Mouse (Mus musculus): ENCODE results near the gene Wnt10a. TPM values are rescaled to one million over a fixed set of nuclear protein-coding genes. Genes with fewer than 3 reads are reported as not detected.
A peak's percentile ranks its signal among the peaks of the same experiment; 100 is the strongest.
"Not testable (repeated sequence)": the region's sequence is repeated elsewhere in the genome, so short reads cannot be mapped to it uniquely, and the experiment has no call there.

Gene Wnt10a
- polyA plus RNA-seq, 2 experiments from 2014 or later, result 0.13 to 0.48 TPM

- peak; percentile 97 for ATAC-seq
These were observed 25.4 kb downstream of the Wnt10a start for GRCm38 (mm10) chr1:74816612-74817199.

- peak; percentile 51 for ATAC-seq
These were observed 25.9 kb downstream of the Wnt10a start for GRCm38 (mm10) chr1:74817219-74817618.

- no peak for ATAC-seq
These were observed 27.2 kb downstream of the Wnt10a start for GRCm38 (mm10) chr1:74818509-74818908.

- ATAC-seq, result not testable (repeated sequence)
These were observed 32.3 kb downstream of the Wnt10a start for GRCm38 (mm10) chr1:74823598-74823997.

DNA sequence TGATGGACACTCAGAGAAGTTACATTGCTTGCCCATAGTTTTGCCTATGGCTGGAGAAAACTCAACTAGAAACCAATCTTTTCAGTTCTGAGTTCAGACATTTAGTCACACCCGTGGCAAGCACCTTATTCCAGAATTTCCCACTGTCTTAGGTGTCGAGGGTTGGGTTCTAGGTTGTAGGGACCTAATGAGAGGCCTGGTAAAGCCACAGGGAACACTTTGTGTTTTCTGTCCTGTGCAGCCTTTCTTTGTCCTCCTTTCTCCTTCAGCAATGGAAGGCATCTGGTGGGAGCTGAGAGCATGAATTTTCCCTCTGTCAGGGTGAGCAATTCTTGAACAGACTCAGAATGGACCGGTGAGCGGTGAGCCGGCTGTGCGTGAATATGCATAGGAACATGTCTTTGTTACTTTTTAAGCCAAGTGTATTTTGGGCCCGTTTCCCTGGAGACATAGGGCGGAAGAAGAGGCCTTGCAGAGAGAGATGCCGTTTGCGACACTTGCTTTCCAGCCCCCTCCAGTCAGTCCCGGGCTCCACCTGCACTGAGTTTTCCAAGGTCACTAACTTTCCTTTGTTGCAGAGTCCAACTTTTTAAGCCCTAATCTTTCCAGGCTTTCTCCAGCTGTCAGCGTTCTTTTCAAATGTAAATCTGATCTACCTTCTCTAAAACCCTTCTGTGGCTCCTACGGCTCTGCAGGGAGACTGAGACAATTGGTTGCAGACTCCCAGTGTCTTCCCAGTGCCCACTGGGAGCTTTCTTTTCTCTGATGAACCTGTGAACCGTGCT, 33.4 kb downstream of the Wnt10a start:
- no peak for ATAC-seq

DNA sequence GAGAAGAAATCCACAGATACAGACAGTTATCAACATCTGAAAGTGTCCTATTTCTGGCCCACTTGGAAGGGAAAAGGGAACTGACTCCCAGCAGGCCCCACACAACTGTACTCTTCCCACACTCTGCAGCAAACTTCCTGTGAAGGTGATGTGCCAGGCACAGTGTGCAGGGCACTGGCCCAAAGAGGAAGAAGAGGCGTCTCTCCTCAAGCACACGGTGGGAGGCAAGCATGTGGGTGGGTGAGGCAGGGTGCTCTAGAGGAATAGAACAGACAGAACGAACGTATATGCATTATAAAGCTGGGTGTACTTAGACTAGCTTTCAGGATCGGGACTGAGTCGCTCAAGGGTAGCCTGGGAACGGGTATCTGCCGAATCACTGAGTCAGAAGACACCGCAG, 38.7 kb downstream of the Wnt10a start:
- ATAC-seq, result no peak

DNA sequence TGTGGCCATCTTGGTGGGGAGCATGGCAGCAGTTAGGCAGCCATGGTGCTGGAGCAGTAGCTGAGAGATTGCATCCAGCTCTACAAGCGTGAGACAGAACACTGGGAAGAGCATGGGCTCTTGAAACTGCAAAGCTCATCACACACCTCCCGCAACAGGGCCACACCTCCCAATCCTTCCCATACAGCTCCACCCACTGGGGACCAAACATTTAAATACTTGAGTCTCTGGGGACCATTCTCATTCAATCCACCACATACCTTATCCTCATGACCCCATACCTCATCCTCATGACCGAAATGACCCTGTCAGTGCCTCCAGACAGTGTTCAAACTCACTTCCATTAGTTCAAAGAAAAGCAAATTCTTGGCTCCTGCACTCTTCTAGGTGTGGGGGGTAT, 41.9 kb downstream of the Wnt10a start:
- no peak for ATAC-seq

GRCm38 (mm10) chr1:74843090-74843489, 51.8 kb downstream of the Wnt10a start:
- no peak for ATAC-seq

GRCm38 (mm10) chr1:74846341-74846740, 55.0 kb downstream of the Wnt10a start:
- no peak for ATAC-seq

- no peak for ATAC-seq
These were observed 57.6 kb downstream of the Wnt10a start for GRCm38 (mm10) chr1:74848946-74849345.

DNA sequence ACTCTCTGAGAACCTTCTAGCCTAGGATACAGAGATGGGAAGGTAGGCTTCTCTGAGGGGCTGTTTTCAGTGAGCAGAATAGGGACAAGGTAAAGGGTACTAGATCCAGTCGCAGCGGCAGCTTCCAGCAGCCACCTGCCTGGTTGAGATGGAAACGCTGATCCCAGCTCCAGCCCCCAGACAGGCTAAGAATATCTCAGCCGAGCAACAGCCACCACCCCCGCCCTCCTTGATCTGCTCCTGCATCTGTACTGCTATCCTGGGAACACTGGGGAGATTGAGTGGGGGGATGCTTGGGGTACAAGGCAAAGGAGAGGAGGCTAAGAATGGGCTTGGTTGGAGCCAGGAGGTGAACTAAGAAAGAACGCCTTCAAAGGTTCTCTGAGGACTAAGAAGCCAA, 58.9 kb downstream of the Wnt10a start:
- ATAC-seq, result no peak

- no peak for ATAC-seq
These were observed 59.9 kb downstream of the Wnt10a start for GRCm38 (mm10) chr1:74851001-74851775.

Other genes starting within 250 kb of the Wnt10a start
- gene Plcd4, start 248.6 kb upstream of the Wnt10a start, polyA plus RNA-seq (2017; shearing (Covaris generic)), result 1 to 10 TPM; 1.7 to 2.2 TPM
- 10 to 100 TPM; 30.4 to 38.5 TPM for gene Usp37, start 247.2 kb upstream of the Wnt10a start, polyA plus RNA-seq (2017; shearing (Covaris generic))
- gene Zfp142, start 203.3 kb upstream of the Wnt10a start, polyA plus RNA-seq (2017; shearing (Covaris generic)), result 10 to 100 TPM in 1 of 2 experiments, 1 to 10 TPM in 1; 7.2 to 16.2 TPM
- 10 to 100 TPM; 16.0 to 18.4 TPM for gene Bcs1l, start 203.2 kb upstream of the Wnt10a start, polyA plus RNA-seq (2017; shearing (Covaris generic))
- gene Rnf25, start 190.1 kb upstream of the Wnt10a start, polyA plus RNA-seq (2017; shearing (Covaris generic)), result 10 to 100 TPM; 19.7 to 31.9 TPM
- gene Stk36, start 190.1 kb upstream of the Wnt10a start, polyA plus RNA-seq (2017; shearing (Covaris generic)), result not detected
- gene Ttll4, start 129.8 kb upstream of the Wnt10a start, polyA plus RNA-seq (2017; shearing (Covaris generic)), result 10 to 100 TPM; 12.5 to 17.7 TPM
- not detected for gene Cyp27a1, start 77.9 kb upstream of the Wnt10a start, polyA plus RNA-seq (2017; shearing (Covaris generic))
- gene Prkag3, start 42.3 kb upstream of the Wnt10a start, polyA plus RNA-seq (2017; shearing (Covaris generic)), result not detected
- gene Wnt6, start 19.6 kb upstream of the Wnt10a start, polyA plus RNA-seq (2017; shearing (Covaris generic)), result not detected
- not detected for gene Cdk5r2, start 63.4 kb downstream of the Wnt10a start, polyA plus RNA-seq (2017; shearing (Covaris generic))
- not detected for gene Fev, start 93.9 kb downstream of the Wnt10a start, polyA plus RNA-seq (2017; shearing (Covaris generic))
- not detected for gene Cryba2, start 101.6 kb downstream of the Wnt10a start, polyA plus RNA-seq (2017; shearing (Covaris generic))
- not detected for gene Cfap65, start 144.1 kb downstream of the Wnt10a start, polyA plus RNA-seq (2017; shearing (Covaris generic))
- gene Ihh, start 160.2 kb downstream of the Wnt10a start, polyA plus RNA-seq (2017; shearing (Covaris generic)), result not detected